Mouse (Mus musculus): ENCODE results near the gene Dtd2. TPM values are rescaled to one million over a fixed set of nuclear protein-coding genes. Genes with fewer than 3 reads are reported as not detected.

Dtd2 gene
- polyA plus RNA-seq, 1 experiment from 2014 or later = 19.7 TPM

Other genes starting within 250 kb of the Dtd2 start
- gene Hectd1, start 177.0 kb downstream of the Dtd2 start, polyA plus RNA-seq (2016; fragmentation: Nextera tagmentation; extraction: Ambion mirVana) = 36.0 and 39.1 TPM in 2 replicates
- gene Heatr5a, start 35.2 kb downstream of the Dtd2 start, polyA plus RNA-seq (2016; fragmentation: Nextera tagmentation; extraction: Ambion mirVana) = 7.8 and 8.5 TPM in 2 replicates
- not detected in 2 replicates for gene Gpr33, start 21.6 kb upstream of the Dtd2 start, polyA plus RNA-seq (2016; fragmentation: Nextera tagmentation; extraction: Ambion mirVana)
- 8.8 and 9.0 TPM in 2 replicates for gene Nubpl, start 91.2 kb upstream of the Dtd2 start, polyA plus RNA-seq (2016; fragmentation: Nextera tagmentation; extraction: Ambion mirVana)